Mouse (Mus musculus): ENCODE data around the gene Dtx2.

- TF ChIP-seq CTCF (IDR thresholded peaks at IDR 0.05; ENCODE audit: borderline replicate concordance, control insufficient read depth, extremely low read depth, insufficient read depth, low read length, poor library complexity) = no peak
- no peak for TF ChIP-seq POLR2A (IDR thresholded peaks at IDR 0.05; ENCODE audit: control insufficient read depth, extremely low read depth, insufficient read depth, low read length, poor library complexity)
Observed at GRCm38 (mm10) chr5:136040210-136040609, 45.6 kb downstream of the Dtx2 start.
